Mouse (Mus musculus) R1 (cell line): ENCODE data around the gene Kif1b.

Source experiments
- DNase-seq: peaks from one replicate; pipeline ENCODE4 v3.0.0-alpha.2; 2018; ENCODE audit warnings: low read depth, low spot score

The Kif1b gene

GRCm38 (mm10) chr4:149143594-149143993 is 163.9 kb downstream of the Kif1b start:
- no peak for DNase-seq

GRCm38 (mm10) chr4:149138515-149138914 is 169.0 kb downstream of the Kif1b start:
- DNase-seq: no peak

- DNase-seq: peak; percentile 93
These were observed 170.3 kb downstream of the Kif1b start, which contains the start of gene Cenps for GRCm38 (mm10) chr4:149136982-149137770. Gene Cenps (minus strand): TSS chr4:149137629.

GRCm38 (mm10) chr4:149136116-149136850 is 171.2 kb downstream of the Kif1b start:
- no peak for DNase-seq

- DNase-seq: no peak
These were observed 174.1 kb downstream of the Kif1b start for GRCm38 (mm10) chr4:149133395-149133794.

- DNase-seq: no peak
These were observed 175.5 kb downstream of the Kif1b start for GRCm38 (mm10) chr4:149131789-149132565.

GRCm38 (mm10) chr4:149131021-149131752 is 176.3 kb downstream of the Kif1b start:
- DNase-seq: no peak

GRCm38 (mm10) chr4:149128467-149128866 is 179.0 kb downstream of the Kif1b start:
- DNase-seq: no peak

- DNase-seq: no peak
These were observed 180.8 kb downstream of the Kif1b start, which contains the start of gene Cort for GRCm38 (mm10) chr4:149126663-149127062. Gene Cort (minus strand): TSS chr4:149126763.
